In the genomic region with DNA sequence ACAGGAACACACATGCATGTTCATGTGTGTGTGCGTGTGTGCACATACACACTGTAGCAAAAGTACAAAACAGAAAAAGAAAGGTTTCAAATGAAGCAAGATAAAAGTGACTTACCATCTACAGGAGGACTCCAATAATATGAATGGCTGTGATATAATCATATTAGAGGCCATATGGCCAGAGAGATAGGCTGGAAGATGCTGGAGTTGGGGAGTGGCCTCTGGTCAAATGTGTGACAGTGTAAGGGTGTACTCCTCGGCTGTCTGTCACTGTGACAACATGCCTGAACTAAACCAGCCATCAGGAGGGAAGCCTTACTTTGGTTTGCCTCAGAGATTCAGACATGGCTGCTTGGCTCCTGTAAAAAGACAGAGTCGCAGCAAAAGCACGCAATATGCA, we compare ENCODE assay signal across 27 mouse cellular contexts. TPM values are rescaled to one million over a fixed set of nuclear protein-coding genes. Genes with fewer than 3 reads are reported as not detected.
DNase-seq lines count a peak whose midpoint lies in the region; ATAC-seq and TF ChIP-seq lines count a peak whose summit lies in the region.
"Had no signal": no experiment of that assay in that cellular context is flagged by ENCODE, and none has a peak within 500 bp of the region (broad histone marks: within the 10 kb centered on the region; RNA-seq: fewer than 3 reads in every experiment).

No protein-coding gene starts in this region.

- intact Hi-C loops in left cerebral cortex, postnatal 14 days (cut with DNase I): no loop called here

- H3K27ac ChIP-seq in bone marrow, adult 2 months (ENCODE audit: control insufficient read depth, insufficient read depth, low read depth, low read length, poor library complexity): peak overlapping the region; percentile 46
- peak overlapping the region; percentile 84 for H3K27ac ChIP-seq in liver, embryonic 15.5 days (replicated peaks)
- H3K27ac ChIP-seq in forebrain, embryonic 10.5 days: no peak overlapping the region
- no peak overlapping the region for H3K27ac ChIP-seq in kidney, adult 2 months (ENCODE audit: insufficient read depth, low read depth, low read length)
- H3K27ac ChIP-seq in midbrain, embryonic 16.5 days (ENCODE audit: low read length): no peak overlapping the region
- H3K27ac ChIP-seq: embryonic facial prominence, embryonic 12.5 days; hindbrain, postnatal 0 days; kidney, postnatal 0 days; limb, embryonic 12.5 days; midbrain, embryonic 15.5 days; neural tube, embryonic 13.5 days had no signal

- H3K4me1 ChIP-seq in G1E (ENCODE audit: insufficient read depth, low read depth, low read length): peaks cover 87% of the 10 kb centered on the region
- peaks cover 9% of the 10 kb centered on the region for H3K4me1 ChIP-seq in bone marrow, adult 2 months (ENCODE audit: control insufficient read depth, insufficient read depth, low read length)
- peaks cover 68% of the 10 kb centered on the region for H3K4me1 ChIP-seq in liver, embryonic 15.5 days (replicated peaks)
- 0 out of 2 replicates have a peak, but pooled peaks cover 3% of the 10 kb centered on the region for H3K4me1 ChIP-seq in forebrain, embryonic 10.5 days
- H3K4me1 ChIP-seq in kidney, adult 2 months (ENCODE audit: control insufficient read depth, insufficient read depth, low read length): no peaks in the 10 kb centered on the region
- H3K4me1 ChIP-seq in midbrain, embryonic 16.5 days (ENCODE audit: control insufficient read depth, insufficient read depth, low read length): no peaks in the 10 kb centered on the region
- H3K4me1 ChIP-seq: embryonic facial prominence, embryonic 12.5 days; limb, embryonic 12.5 days; midbrain, embryonic 15.5 days; neural tube, embryonic 13.5 days had no signal

- H3K36me3 ChIP-seq in G1E (replicated peaks): no peaks in the 10 kb centered on the region
- no peaks in the 10 kb centered on the region for H3K36me3 ChIP-seq in liver, embryonic 15.5 days (replicated peaks)
- no peaks in the 10 kb centered on the region for H3K36me3 ChIP-seq in forebrain, embryonic 10.5 days (replicated peaks)
- no peaks in the 10 kb centered on the region for H3K36me3 ChIP-seq in kidney, adult 2 months (ENCODE audit: control insufficient read depth, insufficient read depth, low read length)
- no peaks in the 10 kb centered on the region for H3K36me3 ChIP-seq in midbrain, embryonic 16.5 days (ENCODE audit: control insufficient read depth, insufficient read depth, low read length)
- H3K36me3 ChIP-seq: embryonic facial prominence, embryonic 12.5 days; heart, embryonic 12.5 days; limb, embryonic 12.5 days; midbrain, embryonic 15.5 days; neural tube, embryonic 13.5 days had no signal

- peak overlapping the region; percentile 52 for H3K4me2 ChIP-seq in liver, embryonic 15.5 days
- H3K4me2 ChIP-seq in midbrain, embryonic 16.5 days (ENCODE audit: low read length): no peak overlapping the region
- H3K4me2 ChIP-seq: embryonic facial prominence, embryonic 12.5 days; heart, embryonic 12.5 days; limb, embryonic 12.5 days; midbrain, embryonic 15.5 days; neural tube, embryonic 13.5 days had no signal

- H3K27me3 ChIP-seq in G1E (ENCODE audit: insufficient read depth, low read length): no peaks in the 10 kb centered on the region
- no peaks in the 10 kb centered on the region for H3K27me3 ChIP-seq in liver, embryonic 15.5 days
- H3K27me3 ChIP-seq in forebrain, embryonic 10.5 days (ENCODE audit: poor library complexity, severe bottlenecking): no peaks in the 10 kb centered on the region
- H3K27me3 ChIP-seq in kidney, adult 2 months (replicated peaks; ENCODE audit: control insufficient read depth, insufficient read depth, low read length): no peaks in the 10 kb centered on the region
- H3K27me3 ChIP-seq in midbrain, embryonic 16.5 days (ENCODE audit: control insufficient read depth, insufficient read depth, low read depth, low read length): no peaks in the 10 kb centered on the region
- H3K27me3 ChIP-seq: embryonic facial prominence, embryonic 12.5 days; heart, embryonic 12.5 days; limb, embryonic 12.5 days; megakaryocyte, embryonic 14.5 days; midbrain, embryonic 15.5 days; neural tube, embryonic 13.5 days had no signal

- WGBS in bone marrow, adult 2 months: 48% methylated on average over 4 of the region's 4 CpGs
- 44% methylated on average over 4 of the region's 4 CpGs for WGBS in liver, embryonic 15.5 days (ENCODE audit: insufficient replicate concordance)
- WGBS in forebrain, embryonic 10.5 days: 88% methylated on average over 4 of the region's 4 CpGs
- 87% methylated on average over 4 of the region's 4 CpGs for WGBS in kidney, adult 2 months
- 93% methylated on average over 4 of the region's 4 CpGs for WGBS in midbrain, embryonic 16.5 days

- no peak for TF ChIP-seq POLR2A in bone marrow, adult 2 months (IDR thresholded peaks at IDR 0.05; ENCODE audit: borderline replicate concordance, control insufficient read depth, low read depth, low read length)
- TF ChIP-seq POLR2A in kidney, adult 2 months (IDR thresholded peaks at IDR 0.05; ENCODE audit: low read depth, low read length): no peak

- no peak for TF ChIP-seq CTCF in G1E (IDR thresholded peaks at IDR 0.05; ENCODE audit: low read depth, low read length)
- TF ChIP-seq CTCF in bone marrow, adult 2 months (IDR thresholded peaks at IDR 0.05; ENCODE audit: control insufficient read depth, insufficient read depth, low read length): no peak
- no peak for TF ChIP-seq CTCF in kidney, adult 2 months (conservative IDR thresholded peaks at IDR 0.05; ENCODE audit: insufficient read depth, insufficient read length, low read depth, low read length)

- no peak for DNase-seq in G1E (ENCODE audit: low spot score)
- DNase-seq in forebrain, embryonic 10.5 days (ENCODE audit: extremely low spot score, low spot score): no peak
- DNase-seq in kidney, adult 2 months: no peak
- DNase-seq in left cerebral cortex, postnatal 14 days (ENCODE audit: low spot score in 2 of 2): no peak
- DNase-seq: adrenal gland, postnatal 25 days; cerebellum, adult 2 months; cerebellum, postnatal 25 days; forebrain, postnatal 0 days; gastrocnemius, postnatal 25 days; heart, adult 18-20 months; heart, postnatal 10 days; kidney, adult 11 months; lung, adult 2 months had no signal

- no peaks in the 10 kb centered on the region for H3K9me3 ChIP-seq in G1E (replicated peaks)
- no peaks in the 10 kb centered on the region for H3K9me3 ChIP-seq in liver, embryonic 15.5 days (replicated peaks)
- no peaks in the 10 kb centered on the region for H3K9me3 ChIP-seq in forebrain, embryonic 10.5 days
- no peaks in the 10 kb centered on the region for H3K9me3 ChIP-seq in midbrain, embryonic 16.5 days (replicated peaks; ENCODE audit: control insufficient read depth, low read length, poor library complexity, severe bottlenecking)
- H3K9me3 ChIP-seq: embryonic facial prominence, embryonic 12.5 days; heart, embryonic 12.5 days; limb, embryonic 12.5 days; megakaryocyte, embryonic 14.5 days; midbrain, embryonic 15.5 days; neural tube, embryonic 13.5 days had no signal

- H3K4me3 ChIP-seq in G1E (ENCODE audit: low read depth, low read length): no peak overlapping the region; the same call in 1 of the 2 replicates
- H3K4me3 ChIP-seq in bone marrow, adult 2 months (replicated peaks; ENCODE audit: control insufficient read depth, low read depth, low read length): no peak overlapping the region
- H3K4me3 ChIP-seq in liver, embryonic 15.5 days (replicated peaks): no peak overlapping the region
- H3K4me3 ChIP-seq in forebrain, embryonic 10.5 days: no peak overlapping the region
- no peak overlapping the region for H3K4me3 ChIP-seq in kidney, adult 2 months (ENCODE audit: insufficient read depth, low read depth, low read length)
- H3K4me3 ChIP-seq in midbrain, embryonic 16.5 days (ENCODE audit: low read depth, low read length): no peak overlapping the region
- H3K4me3 ChIP-seq: embryonic facial prominence, embryonic 12.5 days; heart, embryonic 12.5 days; limb, embryonic 12.5 days; megakaryocyte, embryonic 14.5 days; midbrain, embryonic 15.5 days; myocyte; neural tube, embryonic 13.5 days had no signal

- peak; percentile 46 for ATAC-seq in G1E (ENCODE audit: extremely low read depth, insufficient number of reproducible peaks, low FRiP score, poor library complexity, severe bottlenecking)
- peak; percentile 77 for ATAC-seq in erythroid progenitor cell, adult 5-6 weeks (replicated peaks; ENCODE audit: low FRiP score, poor library complexity, severe bottlenecking)
- peak; percentile 82 for ATAC-seq in liver, embryonic 15.5 days (ENCODE audit: insufficient read depth)
- no peak for ATAC-seq in midbrain, embryonic 16.5 days
- ATAC-seq: forebrain, postnatal 0 days; hindbrain, postnatal 0 days; midbrain, embryonic 15.5 days had no signal

- H3K9ac ChIP-seq in liver, embryonic 15.5 days: peak overlapping the region; percentile 37
- H3K9ac ChIP-seq in midbrain, embryonic 16.5 days (ENCODE audit: low read depth, low read length): no peak overlapping the region
- H3K9ac ChIP-seq: embryonic facial prominence, embryonic 12.5 days; forebrain, postnatal 0 days; heart, embryonic 12.5 days; limb, embryonic 12.5 days; midbrain, embryonic 15.5 days; neural tube, embryonic 13.5 days had no signal

RNA-seq across cellular contexts. Expression of a gene that starts 40.1 kb away (rescaled TPM):
- total RNA-seq in G1E (2014; fragmentation: Nextera tagmentation) (195 and 199 TPM in 2 replicates), G1E (2017) (225 and 240 TPM in 2 replicates)
- polyA plus RNA-seq in G1E (2012): 80.8 and 103 TPM in 2 replicates
- 12.9 and 33.0 TPM in 2 replicates for polyA plus RNA-seq in bone marrow, adult 2 months (2011; ENCODE audit: insufficient read depth, insufficient read length, low replicate concordance, missing spikeins)
- 57.7 and 64.6 TPM in 2 replicates for total RNA-seq in erythroid progenitor cell, adult 5-6 weeks (2015; ENCODE audit: low replicate concordance)
- total RNA-seq in erythroid progenitor cell, adult 5-6 weeks (2017; ENCODE audit: low replicate concordance): 47.5 and 48.2 TPM in 2 replicates
- polyA plus RNA-seq in liver, embryonic 15.5 days (2015; fragmentation: Nextera tagmentation; extraction: Ambion mirVana): 36.6 and 37.7 TPM in 2 replicates
- polyA plus RNA-seq in forebrain, embryonic 10.5 days (2016; fragmentation: Nextera tagmentation; extraction: Ambion mirVana): 55.9 and 59.8 TPM in 2 replicates
- polyA plus RNA-seq in kidney, adult 2 months (2012; rRNA removed): 60.1 and 69.5 TPM in 2 replicates
- 100 to 1,000 TPM in 1 of 2 experiments, 10 to 100 TPM in 1; 95.7 to 106 TPM for total RNA-seq in left cerebral cortex, postnatal 14 days (2021)
- polyA plus RNA-seq in midbrain, embryonic 16.5 days (2015; fragmentation: Nextera tagmentation; extraction: Ambion mirVana): 51.4 and 60.4 TPM in 2 replicates
- polyA plus RNA-seq: C2C12, myocyte had no signal

Comparison
In these comparisons a context has a peak if more than half of its experiments do, and no peak if none do; other contexts are left out.
1. H3K27ac ChIP-seq: peak in bone marrow, adult 2 months (single experiment) and liver, embryonic 15.5 days (single experiment); none in forebrain, embryonic 10.5 days (single experiment), kidney, adult 2 months (single experiment) and midbrain, embryonic 16.5 days (single experiment).